Mouse (Mus musculus) liver, embryonic 14.5 days (tissue): ENCODE measurements at regions not wholly inside any gene's neighbourhood (a gene's known extent, or its start where the extent isn't known, plus 50 kb on each side); places are given as distances from the start of the nearest gene placed in this dataset.

Experiments
- CTCF ChIP-seq: IDR thresholded peaks from 2 replicates; pipeline ENCODE4 v1.5.1; 2016; ENCODE audit warnings: antibody characterized with exemption, low read depth, control low read depth
- EP300 ChIP-seq: IDR thresholded peaks from 2 replicates; pipeline ENCODE4 v1.6.1; 2016; ENCODE audit warnings: antibody characterized with exemption, low read depth

DNA sequence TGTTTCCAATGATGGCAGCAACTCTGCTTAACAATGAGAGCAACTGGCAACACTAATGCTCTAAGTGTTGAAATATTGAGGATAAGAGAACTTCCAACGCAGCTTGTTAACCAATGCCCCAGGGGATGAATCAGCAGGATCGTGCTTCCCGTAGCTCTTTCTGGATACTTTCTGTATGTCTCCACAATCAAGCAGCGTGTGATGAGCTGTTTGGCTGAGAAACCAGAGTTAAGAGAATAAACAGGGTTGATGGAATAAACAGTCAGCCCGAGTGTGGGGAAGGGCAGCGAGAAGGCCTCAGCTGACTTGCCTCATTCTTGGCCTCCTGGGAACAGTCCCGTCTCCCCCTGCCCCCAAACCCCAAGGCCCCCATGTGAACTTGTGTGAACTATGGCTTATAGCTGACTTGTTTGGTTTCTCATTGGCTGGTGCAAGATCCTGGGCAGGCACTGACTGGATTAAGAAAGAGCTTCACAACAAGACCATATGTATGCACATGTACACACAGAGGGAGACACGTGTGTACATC lies 264.6 kb upstream of the Rnaseh2b start:
- TF ChIP-seq CTCF, result no peak
- no peak for TF ChIP-seq EP300
